17 mouse cellular contexts compared by ENCODE assay signal in the genomic region with DNA sequence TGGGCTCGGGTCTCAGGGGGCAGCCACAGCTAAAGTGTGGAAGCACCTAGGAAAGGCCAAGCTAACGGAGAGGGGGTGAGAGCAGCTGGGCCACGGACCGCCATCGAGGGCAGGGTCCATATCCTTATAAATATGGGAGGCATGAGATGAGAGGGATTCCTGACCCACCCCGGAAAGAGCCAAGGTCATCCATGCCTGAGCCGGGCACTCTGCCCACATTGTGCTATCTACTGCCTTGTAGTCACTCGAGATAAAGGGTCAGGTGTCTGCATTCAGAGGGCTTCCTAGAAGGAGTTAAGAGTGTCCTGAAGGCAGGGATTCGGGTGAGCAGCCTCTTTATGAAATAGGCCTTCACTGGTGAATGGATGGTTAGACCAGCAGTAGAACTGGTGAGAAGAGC.
A peak's percentile ranks its signal among the peaks of the same experiment; 100 is the strongest.
DNase-seq lines count a peak whose midpoint lies in the region; ATAC-seq lines count a peak whose summit lies in the region.
"Had no signal": no experiment of that assay in that cellular context is flagged by ENCODE, and none has a peak within 500 bp of the region (broad histone marks: within the 10 kb centered on the region; RNA-seq: fewer than 3 reads in every experiment).

No protein-coding gene starts in this region.

- peaks cover 29% of the 10 kb centered on the region for H3K36me3 ChIP-seq in heart, embryonic 12.5 days
- peaks cover 17% of the 10 kb centered on the region for H3K36me3 ChIP-seq in neural tube, embryonic 12.5 days
- peaks cover 18% of the 10 kb centered on the region for H3K36me3 ChIP-seq in hindbrain, embryonic 13.5 days
- no peaks in the 10 kb centered on the region for H3K36me3 ChIP-seq in midbrain, embryonic 15.5 days (replicated peaks)

- intact Hi-C loops in heart, postnatal 36 days (cut with DNase I): no loop called here
- intact Hi-C loops in gastrocnemius, postnatal 14 days (cut with DNase I; ENCODE audit: low total_unique reads): no loop called here

- peaks cover 33% of the 10 kb centered on the region for H3K4me1 ChIP-seq in heart, embryonic 12.5 days (replicated peaks)
- peaks cover 36% of the 10 kb centered on the region for H3K4me1 ChIP-seq in neural tube, embryonic 12.5 days
- peaks cover 75% of the 10 kb centered on the region for H3K4me1 ChIP-seq in hindbrain, embryonic 13.5 days (replicated peaks)
- peaks cover 51% of the 10 kb centered on the region for H3K4me1 ChIP-seq in midbrain, embryonic 15.5 days

- H3K27ac ChIP-seq in heart, embryonic 12.5 days (ENCODE audit: poor library complexity, severe bottlenecking): no peak overlapping the region
- no peak overlapping the region for H3K27ac ChIP-seq in neural tube, embryonic 12.5 days
- peak overlapping the region; percentile 92 for H3K27ac ChIP-seq in hindbrain, embryonic 13.5 days
- H3K27ac ChIP-seq in midbrain, embryonic 15.5 days: 0 out of 2 replicates have a peak overlapping the region, but pooled peaks have one; percentile 80
- H3K27ac ChIP-seq: embryonic facial prominence, embryonic 13.5 days; limb, embryonic 13.5 days; liver, embryonic 14.5 days had no signal

- no peak overlapping the region for H3K4me3 ChIP-seq in heart, embryonic 12.5 days
- H3K4me3 ChIP-seq in neural tube, embryonic 12.5 days: no peak overlapping the region
- H3K4me3 ChIP-seq in hindbrain, embryonic 13.5 days: no peak overlapping the region
- H3K4me3 ChIP-seq in midbrain, embryonic 15.5 days: no peak overlapping the region
- H3K4me3 ChIP-seq: embryonic facial prominence, embryonic 13.5 days; limb, embryonic 13.5 days had no signal

- no peaks in the 10 kb centered on the region for H3K27me3 ChIP-seq in heart, embryonic 12.5 days (replicated peaks)
- no peaks in the 10 kb centered on the region for H3K27me3 ChIP-seq in neural tube, embryonic 12.5 days (replicated peaks)
- 0 out of 2 replicates have a peak, but pooled peaks cover 2% of the 10 kb centered on the region for H3K27me3 ChIP-seq in hindbrain, embryonic 13.5 days
- no peaks in the 10 kb centered on the region for H3K27me3 ChIP-seq in midbrain, embryonic 15.5 days (replicated peaks)
- H3K27me3 ChIP-seq: embryonic facial prominence, embryonic 13.5 days; limb, embryonic 13.5 days; Patski had no signal

- no peak for DNase-seq in heart, postnatal 36 days
- no peak for DNase-seq in neural tube, embryonic 10.5 days (ENCODE audit: extremely low spot score, low spot score)
- no peak for DNase-seq in gastrocnemius, postnatal 14 days
- DNase-seq: kidney, adult 8-10 months; kidney, postnatal 4 days; right cerebral cortex, postnatal 25 days; thymus, postnatal 36 days had no signal

- H3K9me3 ChIP-seq in heart, embryonic 12.5 days (replicated peaks): 0 out of 2 replicates have a peak, but pooled peaks cover 3% of the 10 kb centered on the region
- no peaks in the 10 kb centered on the region for H3K9me3 ChIP-seq in neural tube, embryonic 12.5 days
- H3K9me3 ChIP-seq in hindbrain, embryonic 13.5 days: no peaks in the 10 kb centered on the region
- no peaks in the 10 kb centered on the region for H3K9me3 ChIP-seq in midbrain, embryonic 15.5 days
- H3K9me3 ChIP-seq: embryonic facial prominence, embryonic 13.5 days; limb, embryonic 13.5 days had no signal

- 69% methylated on average over 9 of the region's 9 CpGs for WGBS in heart, embryonic 12.5 days
- WGBS in neural tube, embryonic 12.5 days: 89% methylated on average over 9 of the region's 9 CpGs
- 83% methylated on average over 9 of the region's 9 CpGs for WGBS in hindbrain, embryonic 13.5 days
- WGBS in midbrain, embryonic 15.5 days: 84% methylated on average over 9 of the region's 9 CpGs

- no peak for ATAC-seq in heart, embryonic 12.5 days (ENCODE audit: insufficient number of reproducible peaks, low FRiP score)
- ATAC-seq in neural tube, embryonic 12.5 days (ENCODE audit: low FRiP score, low read depth): no peak
- no peak for ATAC-seq in hindbrain, embryonic 13.5 days (ENCODE audit: low FRiP score)
- ATAC-seq in midbrain, embryonic 15.5 days (replicated peaks): no peak
- ATAC-seq in granulocyte monocyte progenitor cell, adult 5-6 weeks (replicated peaks; ENCODE audit: poor library complexity, severe bottlenecking): no peak
- ATAC-seq: lung, postnatal 0 days; Patski had no signal

- no peak overlapping the region for H3K4me2 ChIP-seq in heart, embryonic 12.5 days
- no peak overlapping the region for H3K4me2 ChIP-seq in neural tube, embryonic 12.5 days (replicated peaks)
- H3K4me2 ChIP-seq in hindbrain, embryonic 13.5 days: no peak overlapping the region
- no peak overlapping the region for H3K4me2 ChIP-seq in midbrain, embryonic 15.5 days
- H3K4me2 ChIP-seq: embryonic facial prominence, embryonic 13.5 days; limb, embryonic 13.5 days had no signal

- peak overlapping the region; percentile 14; the same call in 1 of the 2 replicates for H3K9ac ChIP-seq in heart, embryonic 12.5 days
- peak overlapping the region; percentile 40 for H3K9ac ChIP-seq in neural tube, embryonic 12.5 days
- H3K9ac ChIP-seq in hindbrain, embryonic 13.5 days: peak overlapping the region; percentile 46
- no peak overlapping the region for H3K9ac ChIP-seq in midbrain, embryonic 15.5 days
- H3K9ac ChIP-seq: embryonic facial prominence, embryonic 13.5 days; limb, embryonic 13.5 days; liver, embryonic 14.5 days had no signal

Comparison
In these comparisons a context has a peak if more than half of its experiments do, and no peak if none do; other contexts are left out.
1. H3K27ac ChIP-seq: peak in hindbrain, embryonic 13.5 days (single experiment) and midbrain, embryonic 15.5 days (single experiment); none in heart, embryonic 12.5 days (single experiment) and neural tube, embryonic 12.5 days (single experiment).